8 mouse cellular contexts compared by ENCODE assay signal in genomic region chr1:84284293-84285068, GRCm38 (mm10).
DNase-seq lines count a peak whose midpoint lies in the region; ATAC-seq and TF ChIP-seq lines count a peak whose summit lies in the region.

No protein-coding gene starts in this region.

- H3K4me3 ChIP-seq in cerebellum, adult 2 months (replicated peaks; ENCODE audit: insufficient read depth, low read depth, low read length) = peak overlapping the region; percentile 97
- peak overlapping the region; percentile 74 for H3K4me3 ChIP-seq in forebrain, postnatal 0 days (ENCODE audit: low read depth, low read length)

- 0 out of 2 replicates have a peak, but pooled peaks have one; percentile 26 for TF ChIP-seq POLR2A in cerebellum, adult 2 months (IDR thresholded peaks at IDR 0.05; ENCODE audit: borderline replicate concordance, insufficient read depth, low read length)

- no peaks in the 10 kb centered on the region for H3K9me3 ChIP-seq in forebrain, postnatal 0 days (ENCODE audit: low read length)

- peak; percentile 89 for ATAC-seq in forebrain, postnatal 0 days
- ATAC-seq in megakaryocyte-erythroid progenitor cell, adult 5-6 weeks (replicated peaks; ENCODE audit: low FRiP score, low TSS enrichment, poor library complexity, severe bottlenecking) = no peak

- no peaks in the 10 kb centered on the region for H3K36me3 ChIP-seq in forebrain, postnatal 0 days (ENCODE audit: insufficient read depth)

- no peaks in the 10 kb centered on the region for H3K4me1 ChIP-seq in cerebellum, adult 2 months (ENCODE audit: control insufficient read depth, insufficient read depth, low read length)
- 0 out of 2 replicates have a peak, but pooled peaks cover 7% of the 10 kb centered on the region for H3K4me1 ChIP-seq in forebrain, postnatal 0 days (ENCODE audit: insufficient read depth)

- peak overlapping the region; percentile 67 for H3K9ac ChIP-seq in forebrain, postnatal 0 days

- DNase-seq in R1 (ENCODE audit: low read depth, low spot score) = peak; percentile 63
- peak; percentile 75 to 80 for DNase-seq in cerebellum, adult 2 months
- peak; percentile 70 for DNase-seq in forebrain, postnatal 0 days
- peak; percentile 45 for DNase-seq in heart, postnatal 4 days
- peak; percentile 42 to 57 for DNase-seq in layer of hippocampus, postnatal 14 days (ENCODE audit: low spot score in 2 of 2)
- DNase-seq in lung, postnatal 14 days = peak; percentile 45
- peak; percentile 29 for DNase-seq in ovary, postnatal 14 days (ENCODE audit: low spot score)

- H3K27ac ChIP-seq in cerebellum, adult 2 months (ENCODE audit: insufficient read depth, low read length) = peak overlapping the region; percentile 44; the same call in 1 of the 2 replicates
- H3K27ac ChIP-seq in forebrain, postnatal 0 days (ENCODE audit: low read depth, low read length) = peak overlapping the region; percentile 45

- H3K4me2 ChIP-seq in forebrain, postnatal 0 days (ENCODE audit: low read depth) = peak overlapping the region; percentile 86

- WGBS in cerebellum, adult 2 months = 4% methylated on average over 53 of the region's 53 CpGs
- WGBS in forebrain, postnatal 0 days = 3% methylated on average over 50 of the region's 53 CpGs

- TF ChIP-seq CTCF in cerebellum, adult 2 months (IDR thresholded peaks at IDR 0.05; ENCODE audit: borderline replicate concordance, insufficient read depth, low read depth, low read length) = no peak
- TF ChIP-seq CTCF in forebrain, postnatal 0 days (IDR thresholded peaks at IDR 0.05; ENCODE audit: low read depth) = no peak

- no peaks in the 10 kb centered on the region; the same call in 1 of the 2 replicates for H3K27me3 ChIP-seq in cerebellum, adult 2 months (ENCODE audit: control insufficient read depth, insufficient read depth, low read length)
- H3K27me3 ChIP-seq in forebrain, postnatal 0 days (ENCODE audit: insufficient read depth, low read length) = no peaks in the 10 kb centered on the region
